Mouse (Mus musculus) embryonic facial prominence, embryonic 15.5 days (tissue): ENCODE data around the gene Tmem198b. TPM values are rescaled to one million over a fixed set of nuclear protein-coding genes. Genes with fewer than 3 reads are reported as not detected.

ENCODE experiments used
- polyA plus RNA-seq: library from polyadenylated mRNA; unstranded; fragments of >200 nt; fragmentation: Nextera tagmentation; extraction: Ambion mirVana; gene quantifications from 2 replicates; pipeline ENCODE4 v1.2.1, GENCODE M21; 2015

Tmem198b gene
- polyA plus RNA-seq, 1 experiment from 2014 or later: 28.1 TPM

Other genes starting within 250 kb of the Tmem198b start
- 186 and 189 TPM in 2 replicates for gene Pa2g4, start 238.4 kb downstream of the Tmem198b start, polyA plus RNA-seq
- gene Erbb3, start 214.7 kb downstream of the Tmem198b start, polyA plus RNA-seq: 23.9 and 25.8 TPM in 2 replicates
- 833 and 868 TPM in 2 replicates for gene Rps26, start 177.6 kb downstream of the Tmem198b start, polyA plus RNA-seq
- 3.1 and 3.9 TPM in 2 replicates for gene Ikzf4, start 158.4 kb downstream of the Tmem198b start, polyA plus RNA-seq
- 19.3 and 20.9 TPM in 2 replicates for gene Suox, start 130.3 kb downstream of the Tmem198b start, polyA plus RNA-seq
- gene Rab5b, start 108.1 kb downstream of the Tmem198b start, polyA plus RNA-seq: 91.6 and 97.4 TPM in 2 replicates
- 27.2 and 29.8 TPM in 2 replicates for gene Pmel, start 100.2 kb downstream of the Tmem198b start, polyA plus RNA-seq
- gene Cdk2, start 99.3 kb downstream of the Tmem198b start, polyA plus RNA-seq: 105 TPM in 2 replicates
- 25.6 and 26.5 TPM in 2 replicates for gene Dgka, start 59.5 kb downstream of the Tmem198b start, polyA plus RNA-seq
- gene Pym1, start 56.5 kb downstream of the Tmem198b start, polyA plus RNA-seq: 37.7 and 38.5 TPM in 2 replicates
- 2.3 and 2.6 TPM in 2 replicates for gene Mmp19, start 13.5 kb downstream of the Tmem198b start, polyA plus RNA-seq
- 62.5 and 64.7 TPM in 2 replicates for gene Dnajc14, start 308 bp downstream of the Tmem198b start, polyA plus RNA-seq
- gene Sarnp, start 13.0 kb upstream of the Tmem198b start, polyA plus RNA-seq: 194 and 196 TPM in 2 replicates
- 58.2 and 61.7 TPM in 2 replicates for gene Ormdl2, start 17.3 kb upstream of the Tmem198b start, polyA plus RNA-seq
- gene Gdf11, start 87.3 kb upstream of the Tmem198b start, polyA plus RNA-seq: 6.1 TPM in 2 replicates
- 1,010 and 1,093 TPM in 2 replicates for gene Cd63, start 96.6 kb upstream of the Tmem198b start, polyA plus RNA-seq
- gene Rdh5, start 118.5 kb upstream of the Tmem198b start, polyA plus RNA-seq: 19.6 and 21.3 TPM in 2 replicates
- 224 and 226 TPM in 2 replicates for gene Bloc1s1, start 119.7 kb upstream of the Tmem198b start, polyA plus RNA-seq
- gene Itga7, start 129.4 kb upstream of the Tmem198b start, polyA plus RNA-seq: 14.3 and 16.5 TPM in 2 replicates
- 0.26 and 0.31 TPM in 2 replicates for gene Mettl7b, start 156.6 kb upstream of the Tmem198b start, polyA plus RNA-seq
- gene Olfr9, start 185.1 kb upstream of the Tmem198b start, polyA plus RNA-seq: 0.05 TPM in 1 of 2 replicates, not detected in the other
- not detected in 2 replicates for gene Olfr763, start 206.4 kb upstream of the Tmem198b start, polyA plus RNA-seq
- not detected in 2 replicates for gene Olfr764-ps1, start 235.5 kb upstream of the Tmem198b start, polyA plus RNA-seq
- not detected in 2 replicates for gene Olfr765, start 245.6 kb upstream of the Tmem198b start, polyA plus RNA-seq